In genomic region chr6:83268144-83269010, GRCm38 (mm10) we compare ENCODE assay signal across 8 mouse cellular contexts. TPM values are rescaled to one million over a fixed set of nuclear protein-coding genes. Genes with fewer than 3 reads are reported as not detected.
A peak's percentile ranks its signal among the peaks of the same experiment; 100 is the strongest.
DNase-seq lines count a peak whose midpoint lies in the region; ATAC-seq and TF ChIP-seq lines count a peak whose summit lies in the region.

No protein-coding gene starts in this region.

- no peak for TF ChIP-seq POLR2A in ES-Bruce4 (IDR thresholded peaks at IDR 0.05; ENCODE audit: insufficient read depth, low read length)

- ATAC-seq in forebrain, embryonic 15.5 days (replicated peaks): peak; percentile 96
- peak; percentile 98 for ATAC-seq in liver, postnatal 0 days
- ATAC-seq in neural tube, embryonic 13.5 days (ENCODE audit: low read depth): peak; percentile 95

- intact Hi-C loops in heart, postnatal 14 days (cut with DNase I): loop anchor here (5.0 kb wide), 2 partner anchors 56 to 151 kb away; partner anchors contain the start of gene Mogs

- no peaks in the 10 kb centered on the region for H3K36me3 ChIP-seq in ES-Bruce4 (ENCODE audit: control insufficient read depth, insufficient read depth, low read length, poor library complexity, severe bottlenecking)
- H3K36me3 ChIP-seq in forebrain, embryonic 15.5 days: no peaks in the 10 kb centered on the region
- no peaks in the 10 kb centered on the region for H3K36me3 ChIP-seq in liver, postnatal 0 days (replicated peaks; ENCODE audit: insufficient read depth, low read length)
- H3K36me3 ChIP-seq in neural tube, embryonic 13.5 days: no peaks in the 10 kb centered on the region

- TF ChIP-seq CTCF in ES-Bruce4 (IDR thresholded peaks at IDR 0.05; ENCODE audit: low read depth, low read length): peak; percentile 76
- TF ChIP-seq CTCF in liver, postnatal 0 days (IDR thresholded peaks at IDR 0.05; ENCODE audit: low read depth): peak; percentile 69

- no peak overlapping the region for H3K27ac ChIP-seq in ES-Bruce4 (ENCODE audit: insufficient read depth, low read length)
- peak overlapping the region; percentile 91 for H3K27ac ChIP-seq in forebrain, embryonic 15.5 days (replicated peaks)
- H3K27ac ChIP-seq in liver, postnatal 0 days (ENCODE audit: low read depth): 0 out of 2 replicates have a peak overlapping the region, but pooled peaks have one; percentile 24
- peak overlapping the region; percentile 94 for H3K27ac ChIP-seq in neural tube, embryonic 13.5 days (replicated peaks)

- peak; percentile 35; the same call in 1 of the 2 replicates for TF ChIP-seq EP300 in ES-Bruce4 (IDR thresholded peaks at IDR 0.05; ENCODE audit: insufficient read depth, low read depth, low read length)
- TF ChIP-seq EP300 in liver, postnatal 0 days (IDR thresholded peaks at IDR 0.05; ENCODE audit: low read depth): no peak

- peak overlapping the region; percentile 55 for H3K4me2 ChIP-seq in forebrain, embryonic 15.5 days (replicated peaks)
- peak overlapping the region; percentile 81 for H3K4me2 ChIP-seq in liver, postnatal 0 days (ENCODE audit: low read depth, low read length)
- peak overlapping the region; percentile 53 for H3K4me2 ChIP-seq in neural tube, embryonic 13.5 days

- DNase-seq in cerebellum, adult 11 months: peak; percentile 88
- peak; percentile 83 to 91 for DNase-seq in heart, postnatal 14 days
- DNase-seq in layer of hippocampus, adult 11-12 months (ENCODE audit: low spot score): peak; percentile 89
- DNase-seq in liver, postnatal 0 days: peak; percentile 80
- peak; percentile 77 for DNase-seq in telencephalon, adult 2 months (ENCODE audit: low read depth, low spot score)

- H3K27me3 ChIP-seq in ES-Bruce4 (ENCODE audit: control insufficient read depth, insufficient read depth, low read length, poor library complexity, severe bottlenecking): no peaks in the 10 kb centered on the region
- no peaks in the 10 kb centered on the region for H3K27me3 ChIP-seq in forebrain, embryonic 15.5 days
- no peaks in the 10 kb centered on the region for H3K27me3 ChIP-seq in liver, postnatal 0 days (ENCODE audit: insufficient read depth, low read length)
- H3K27me3 ChIP-seq in neural tube, embryonic 13.5 days: peaks cover 6% of the 10 kb centered on the region; the same call in 1 of the 2 replicates

- H3K4me1 ChIP-seq in ES-Bruce4 (ENCODE audit: control insufficient read depth, insufficient read depth, low read length): no peaks in the 10 kb centered on the region
- peaks cover 11% of the 10 kb centered on the region for H3K4me1 ChIP-seq in forebrain, embryonic 15.5 days
- H3K4me1 ChIP-seq in liver, postnatal 0 days (ENCODE audit: insufficient read depth): no peaks in the 10 kb centered on the region
- peaks cover 12% of the 10 kb centered on the region for H3K4me1 ChIP-seq in neural tube, embryonic 13.5 days (replicated peaks)

- peak overlapping the region; percentile 92 for H3K4me3 ChIP-seq in ES-Bruce4 (ENCODE audit: low read depth, low read length)
- H3K4me3 ChIP-seq in forebrain, embryonic 15.5 days: peak overlapping the region; percentile 48
- peak overlapping the region; percentile 56 for H3K4me3 ChIP-seq in liver, postnatal 0 days (ENCODE audit: low read depth, low read length)
- peak overlapping the region; percentile 45 for H3K4me3 ChIP-seq in neural tube, embryonic 13.5 days

- H3K9me3 ChIP-seq in ES-Bruce4 (replicated peaks; ENCODE audit: control insufficient read depth, insufficient read depth, low read length, poor library complexity, severe bottlenecking): no peaks in the 10 kb centered on the region
- H3K9me3 ChIP-seq in forebrain, embryonic 15.5 days: no peaks in the 10 kb centered on the region
- H3K9me3 ChIP-seq in liver, postnatal 0 days (ENCODE audit: low read length): no peaks in the 10 kb centered on the region
- H3K9me3 ChIP-seq in neural tube, embryonic 13.5 days: no peaks in the 10 kb centered on the region

- peak overlapping the region; percentile 57 for H3K9ac ChIP-seq in ES-Bruce4 (ENCODE audit: low read depth, poor library complexity, severe bottlenecking)
- H3K9ac ChIP-seq in forebrain, embryonic 15.5 days (replicated peaks): peak overlapping the region; percentile 65
- H3K9ac ChIP-seq in liver, postnatal 0 days (replicated peaks): peak overlapping the region; percentile 55
- peak overlapping the region; percentile 66 for H3K9ac ChIP-seq in neural tube, embryonic 13.5 days

- WGBS in forebrain, embryonic 15.5 days: 1% methylated on average over 28 of the region's 28 CpGs
- WGBS in liver, postnatal 0 days (ENCODE audit: insufficient replicate concordance): 2% methylated on average over 25 of the region's 28 CpGs
- under 1% methylated on average over 27 of the region's 28 CpGs for WGBS in neural tube, embryonic 13.5 days

RNA-seq across cellular contexts. Expression of gene Slc4a5, which starts 48.7 kb away (rescaled TPM):
- polyA plus RNA-seq in ES-Bruce4 (2011; ENCODE audit: insufficient read depth, insufficient read length, low read depth, missing spikeins): 2.1 and 3.8 TPM in 2 replicates
- polyA plus RNA-seq in forebrain, embryonic 15.5 days (2015; fragmentation: Nextera tagmentation; extraction: Ambion mirVana): 0.46 and 0.85 TPM in 2 replicates
- under 1 TPM in 1 of 2 experiments, not detected in 1; 0.10 TPM for total RNA-seq in heart, postnatal 14 days (2021)
- polyA plus RNA-seq in liver, postnatal 0 days (2015; fragmentation: Nextera tagmentation; extraction: Ambion mirVana): 0.04 and 0.05 TPM in 2 replicates
- polyA plus RNA-seq in neural tube, embryonic 13.5 days (2015; fragmentation: Nextera tagmentation; extraction: Ambion mirVana): 0.17 and 0.56 TPM in 2 replicates

RNA-seq across cellular contexts. Expression of gene Mthfd2, which starts 57.3 kb away (rescaled TPM):
- 58.4 and 63.8 TPM in 2 replicates for polyA plus RNA-seq in ES-Bruce4 (2011; ENCODE audit: insufficient read depth, insufficient read length, low read depth, missing spikeins)
- polyA plus RNA-seq in forebrain, embryonic 15.5 days (2015; fragmentation: Nextera tagmentation; extraction: Ambion mirVana): 25.4 and 25.6 TPM in 2 replicates
- 1 to 10 TPM; 4.4 to 5.9 TPM for total RNA-seq in heart, postnatal 14 days (2021)
- 16.6 and 20.9 TPM in 2 replicates for polyA plus RNA-seq in liver, postnatal 0 days (2015; fragmentation: Nextera tagmentation; extraction: Ambion mirVana)
- polyA plus RNA-seq in neural tube, embryonic 13.5 days (2015; fragmentation: Nextera tagmentation; extraction: Ambion mirVana): 27.6 and 27.8 TPM in 2 replicates

RNA-seq across cellular contexts. Expression of gene Mob1a, which starts 57.4 kb away (rescaled TPM):
- 49.5 and 62.1 TPM in 2 replicates for polyA plus RNA-seq in ES-Bruce4 (2011; ENCODE audit: insufficient read depth, insufficient read length, low read depth, missing spikeins)
- 32.4 and 32.8 TPM in 2 replicates for polyA plus RNA-seq in forebrain, embryonic 15.5 days (2015; fragmentation: Nextera tagmentation; extraction: Ambion mirVana)
- 10 to 100 TPM; 29.3 to 30.0 TPM for total RNA-seq in heart, postnatal 14 days (2021)
- 17.2 and 20.9 TPM in 2 replicates for polyA plus RNA-seq in liver, postnatal 0 days (2015; fragmentation: Nextera tagmentation; extraction: Ambion mirVana)
- 29.2 and 32.8 TPM in 2 replicates for polyA plus RNA-seq in neural tube, embryonic 13.5 days (2015; fragmentation: Nextera tagmentation; extraction: Ambion mirVana)
